Mouse (Mus musculus) heart, adult 2 months (tissue): Measurements from ENCODE around the gene Zmynd8. TPM values are rescaled to one million over a fixed set of nuclear protein-coding genes. Genes with fewer than 3 reads are reported as not detected.

Source experiments
- DNase-seq, 2 experiments: peaks; one replicate each; pipeline ENCODE4 v3.0.0; 2021
- H3K27ac ChIP-seq: fragments of 200-600 bp; 2 replicates; pipeline ENCODE4 v1.8.1; 2022
- H3K27me3 ChIP-seq: fragments of 200-500 bp; 2 replicates; pipeline ENCODE4 v1.6.1; 2012; ENCODE audit warnings: mild to moderate bottlenecking, low read length, inconsistent platforms, mixed read lengths; ENCODE audit not compliant: control insufficient read depth, insufficient read depth
- H3K36me3 ChIP-seq: fragments of 200-500 bp; 2 replicates; pipeline ENCODE4 v1.6.1; 2012; ENCODE audit warnings: low read length, inconsistent platforms; ENCODE audit not compliant: control insufficient read depth, insufficient read depth
- H3K4me1 ChIP-seq: fragments of 200-500 bp; 2 replicates; pipeline ENCODE4 v1.6.1; 2011; ENCODE audit warnings: low read length; ENCODE audit not compliant: control insufficient read depth, insufficient read depth
- H3K4me3 ChIP-seq: fragments of 200-600 bp; 2 replicates; pipeline ENCODE4 v1.8.1; 2022
- H3K79me2 ChIP-seq: fragments of 200-500 bp; replicated peaks from 2 replicates; pipeline ENCODE4 v1.6.1; 2012; ENCODE audit warnings: mild to moderate bottlenecking, inconsistent platforms, low read length, moderate library complexity, mixed read lengths; ENCODE audit not compliant: control insufficient read depth, insufficient read depth
- H3K9ac ChIP-seq: fragments of 200-500 bp; 2 replicates; pipeline ENCODE4 v1.6.1; 2012; ENCODE audit warnings: low read depth, mild to moderate bottlenecking, control low read depth, inconsistent platforms, low read length, mixed read lengths
- CTCF ChIP-seq: fragments of 200-600 bp; IDR thresholded peaks from 2 replicates; pipeline ENCODE4 v1.8.1; 2022; ENCODE audit warnings: antibody characterized with exemption, mild to moderate bottlenecking, moderate library complexity
- EP300 ChIP-seq: fragments of 200-500 bp; IDR thresholded peaks from 2 replicates; pipeline ENCODE4 v1.6.1; 2011; ENCODE audit warnings: low read depth, low read length, control low read depth; ENCODE audit not compliant: insufficient read depth
- POLR2A ChIP-seq: fragments of 200-500 bp; IDR thresholded peaks from 2 replicates; pipeline ENCODE4 v1.6.1; 2011; ENCODE audit warnings: mild to moderate bottlenecking, low read depth, low read length, control low read depth; ENCODE audit not compliant: insufficient read depth
- WGBS: fragments of 180-500 bp; shearing (Covaris S2); methylation state at CpG from one replicate; pipeline ENCODE4 v1.1.7; 2018; 5-methylcytosine and 5-hydroxymethylcytosine counted together
- intact Hi-C: fragments of 180-260 bp; cut with DNase I; formaldehyde crosslinking; loops from one replicate; pipeline ENCODE4 v1.15.1; 2025
- polyA plus RNA-seq: library from polyadenylated mRNA; depleted of rRNA; stranded (reverse); fragments of >200 nt; gene quantifications from 2 replicates; pipeline ENCODE4 v1.2.3, GENCODE M21; 2012
- total RNA-seq, 2 experiments: library from RNA; stranded (reverse); gene quantifications; 2 replicates each; pipeline ENCODE4 v1.2.3; 2021

Gene Zmynd8
- total and polyA plus RNA-seq, 3 experiments, result 20.4 to 47.2 (median 44.4) TPM

GRCm38 (mm10) chr2:165936106-165936505 is 37.3 kb upstream of the Zmynd8 start:
- H3K4me1 ChIP-seq, result peaks cover 14% of the 10 kb centered on the region
- peak overlapping the region; percentile 69 for H3K27ac ChIP-seq
- TF ChIP-seq POLR2A, result peak; percentile 49; the same call in 1 of the 2 replicates
- TF ChIP-seq CTCF, result no peak
- TF ChIP-seq EP300, result peak; percentile 100
- H3K36me3 ChIP-seq, result peaks cover 2% of the 10 kb centered on the region; the same call in 1 of the 2 replicates
- DNase-seq, result peak; percentile 72 to 84
- no peak overlapping the region for H3K9ac ChIP-seq
- intact Hi-C loops, result loop anchor here (5.0 kb wide), 1 partner anchor 56 kb away; the partner anchor contains the start of gene Ncoa3
- 17% methylated on average over 12 of the region's 12 CpGs for WGBS
- H3K79me2 ChIP-seq, result no peaks in the 10 kb centered on the region
- no peaks in the 10 kb centered on the region for H3K27me3 ChIP-seq
- no peak overlapping the region for H3K4me3 ChIP-seq

GRCm38 (mm10) chr2:165927705-165928104 is 28.9 kb upstream of the Zmynd8 start:
- Histone ChIP-seq H3K79me2 (no peaks in the 10 kb centered on the region), H3K27ac (no peak overlapping the region), H3K4me1 (peaks cover 2% of the 10 kb centered on the region), H3K4me3 (no peak overlapping the region), H3K9ac (no peak overlapping the region), H3K27me3 (no peaks in the 10 kb centered on the region), H3K36me3 (no peaks in the 10 kb centered on the region)
- no peak for DNase-seq
- TF ChIP-seq POLR2A (no peak), CTCF (no peak), EP300 (no peak)
- WGBS, result 93% methylated on average over 16 of the region's 16 CpGs
- intact Hi-C loops, result no loop called here

GRCm38 (mm10) chr2:165926191-165926590 is 27.4 kb upstream of the Zmynd8 start:
- Histone ChIP-seq H3K9ac (no peak overlapping the region), H3K27ac (no peak overlapping the region), H3K4me1 (peaks cover 4% of the 10 kb centered on the region), H3K79me2 (no peaks in the 10 kb centered on the region), H3K4me3 (no peak overlapping the region), H3K27me3 (no peaks in the 10 kb centered on the region), H3K36me3 (no peaks in the 10 kb centered on the region)
- no peak for DNase-seq
- 97% methylated on average over 5 of the region's 5 CpGs for WGBS
- intact Hi-C loops, result no loop called here
- TF ChIP-seq CTCF (no peak), POLR2A (no peak), EP300 (no peak)

GRCm38 (mm10) chr2:165925144-165925543 is 26.3 kb upstream of the Zmynd8 start:
- 41% methylated on average over 3 of the region's 3 CpGs for WGBS
- no peak for TF ChIP-seq EP300
- TF ChIP-seq CTCF, result no peak
- TF ChIP-seq POLR2A, result no peak
- no peak overlapping the region for H3K27ac ChIP-seq
- intact Hi-C loops, result no loop called here
- DNase-seq, result no peak
- no peak overlapping the region for H3K4me3 ChIP-seq
- peaks cover 4% of the 10 kb centered on the region for H3K4me1 ChIP-seq
- H3K9ac ChIP-seq, result no peak overlapping the region
- H3K36me3 ChIP-seq, result no peaks in the 10 kb centered on the region
- no peaks in the 10 kb centered on the region for H3K27me3 ChIP-seq
- H3K79me2 ChIP-seq, result no peaks in the 10 kb centered on the region

GRCm38 (mm10) chr2:165924695-165925094 is 25.9 kb upstream of the Zmynd8 start:
- Histone ChIP-seq H3K27ac (no peak overlapping the region), H3K27me3 (no peaks in the 10 kb centered on the region), H3K36me3 (no peaks in the 10 kb centered on the region), H3K4me3 (no peak overlapping the region), H3K79me2 (no peaks in the 10 kb centered on the region), H3K4me1 (peaks cover 4% of the 10 kb centered on the region), H3K9ac (no peak overlapping the region)
- TF ChIP-seq EP300 (no peak), CTCF (no peak), POLR2A (no peak)
- WGBS, result 32% methylated on average over 2 of the region's 2 CpGs
- intact Hi-C loops, result no loop called here
- DNase-seq, result no peak

GRCm38 (mm10) chr2:165923715-165924114 is 24.9 kb upstream of the Zmynd8 start:
- TF ChIP-seq EP300 (no peak), POLR2A (no peak), CTCF (no peak)
- Histone ChIP-seq H3K79me2 (no peaks in the 10 kb centered on the region), H3K27ac (no peak overlapping the region), H3K36me3 (no peaks in the 10 kb centered on the region), H3K9ac (no peak overlapping the region), H3K4me3 (no peak overlapping the region), H3K27me3 (no peaks in the 10 kb centered on the region), H3K4me1 (peaks cover 6% of the 10 kb centered on the region)
- no peak for DNase-seq
- WGBS, result 89% methylated on average over 8 of the region's 8 CpGs
- intact Hi-C loops, result no loop called here
